Mouse (Mus musculus) forebrain, embryonic 13.5 days (tissue): ENCODE results near the gene Dock10. TPM values are rescaled to one million over a fixed set of nuclear protein-coding genes. Genes with fewer than 3 reads are reported as not detected.
A peak's percentile ranks its signal among the peaks of the same experiment; 100 is the strongest.

Source experiments
- ATAC-seq: fragments of 200-750 bp; cut with Nextera tagmentation; 2 replicates; pipeline ENCODE4 v1.8.0; 2017
- H3K27ac ChIP-seq: fragments of 300-500 bp; sonication (generic); 2 replicates; pipeline ENCODE4 v1.5.1; 2015; ENCODE audit warnings: inconsistent platforms, mild to moderate bottlenecking, moderate library complexity
- H3K27me3 ChIP-seq: fragments of 300-500 bp; sonication (generic); 2 replicates; pipeline ENCODE4 v1.6.1; 2015; ENCODE audit warnings: mild to moderate bottlenecking, inconsistent platforms
- H3K36me3 ChIP-seq: fragments of 300-500 bp; sonication (generic); 2 replicates; pipeline ENCODE4 v1.6.1; 2015; ENCODE audit warnings: mild to moderate bottlenecking, inconsistent platforms; ENCODE audit not compliant: poor library complexity, severe bottlenecking
- H3K4me1 ChIP-seq: fragments of 300-500 bp; sonication (generic); 2 replicates; pipeline ENCODE4 v1.6.1; 2015; ENCODE audit warnings: inconsistent platforms
- H3K4me2 ChIP-seq: fragments of 300-500 bp; sonication (generic); 2 replicates; pipeline ENCODE4 v1.6.1; 2015; ENCODE audit warnings: inconsistent platforms, mild to moderate bottlenecking, moderate library complexity
- H3K4me3 ChIP-seq: fragments of 300-500 bp; sonication (generic); 2 replicates; pipeline ENCODE4 v1.5.1; 2015; ENCODE audit warnings: mild to moderate bottlenecking, inconsistent platforms
- H3K9ac ChIP-seq: fragments of 300-500 bp; sonication (generic); 2 replicates; pipeline ENCODE4 v1.6.1; 2015; ENCODE audit warnings: mild to moderate bottlenecking, inconsistent platforms
- H3K9me3 ChIP-seq: fragments of 300-500 bp; sonication (generic); replicated peaks from 2 replicates; pipeline ENCODE4 v1.6.1; 2016; ENCODE audit warnings: inconsistent platforms
- WGBS: fragments of 180-500 bp; shearing (Covaris S2); methylation state at CpG from one replicate; pipeline ENCODE4 v1.1.7; 2015; 5-methylcytosine and 5-hydroxymethylcytosine counted together
- polyA plus RNA-seq: library from polyadenylated mRNA; unstranded; fragments of >200 nt; fragmentation: Nextera tagmentation; extraction: Ambion mirVana; gene quantifications from 2 replicates; pipeline ENCODE4 v1.2.1, GENCODE M21; 2015

Gene Dock10
- polyA plus RNA-seq, 1 experiment from 2014 or later: 1.3 TPM

- no peaks in the 10 kb centered on the region for H3K27me3 ChIP-seq
- H3K27ac ChIP-seq: no peak overlapping the region
Measured at GRCm38 (mm10) chr1:80556446-80556845, 201.9 kb downstream of the Dock10 start.

DNA sequence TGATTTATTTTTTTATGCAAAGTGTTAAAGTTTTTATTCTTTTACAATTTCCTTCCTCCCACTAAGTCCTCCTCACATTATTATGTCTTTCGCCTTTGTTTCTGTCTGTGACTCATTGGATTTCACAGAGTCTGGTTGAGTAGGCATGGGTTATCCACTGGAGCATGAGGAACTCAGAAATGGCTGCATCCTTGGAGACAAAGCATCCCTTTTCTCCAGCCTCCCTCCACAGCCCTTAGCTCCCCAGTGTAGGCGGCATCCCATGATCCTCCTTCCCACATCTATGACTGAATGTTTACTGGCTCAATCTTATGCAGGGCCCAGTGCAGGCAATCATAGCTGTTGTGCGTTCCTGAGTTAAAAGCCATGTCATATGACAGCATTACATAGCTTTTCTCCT lies 216.8 kb downstream of the Dock10 start:
- H3K27me3 ChIP-seq: no peaks in the 10 kb centered on the region
- no peak overlapping the region for H3K27ac ChIP-seq
- H3K9me3 ChIP-seq: no peaks in the 10 kb centered on the region
- no peak overlapping the region for H3K4me2 ChIP-seq
- H3K4me1 ChIP-seq: no peaks in the 10 kb centered on the region
- ATAC-seq: peak; percentile 24; the same call in 1 of the 2 replicates
- no peak overlapping the region for H3K9ac ChIP-seq
- no peaks in the 10 kb centered on the region for H3K36me3 ChIP-seq
- 80% methylated on average over 3 of the region's 3 CpGs for WGBS
- no peak overlapping the region for H3K4me3 ChIP-seq

More at GRCm38 (mm10) chr1:80556446-80556845, 201.9 kb downstream of the Dock10 start:
- Histone ChIP-seq H3K4me3 (no peak overlapping the region), H3K9ac (no peak overlapping the region), H3K36me3 (no peaks in the 10 kb centered on the region), H3K9me3 (no peaks in the 10 kb centered on the region), H3K4me1 (no peaks in the 10 kb centered on the region), H3K4me2 (no peak overlapping the region)
- ATAC-seq: no peak
- WGBS: 95% methylated on average over 1 of the region's 1 CpGs

GRCm38 (mm10) chr1:80522197-80522596 lies 236.1 kb downstream of the Dock10 start:
- Histone ChIP-seq H3K9me3 (no peaks in the 10 kb centered on the region), H3K27me3 (no peaks in the 10 kb centered on the region), H3K36me3 (no peaks in the 10 kb centered on the region), H3K27ac (no peak overlapping the region), H3K4me1 (peaks cover 15% of the 10 kb centered on the region), H3K9ac (no peak overlapping the region), H3K4me3 (no peak overlapping the region), H3K4me2 (no peak overlapping the region)
- WGBS: 67% methylated on average over 5 of the region's 5 CpGs
- ATAC-seq: no peak

GRCm38 (mm10) chr1:80520456-80520855 lies 237.9 kb downstream of the Dock10 start:
- Histone ChIP-seq H3K4me1 (peaks cover 15% of the 10 kb centered on the region), H3K27ac (no peak overlapping the region), H3K9me3 (no peaks in the 10 kb centered on the region), H3K9ac (no peak overlapping the region), H3K4me3 (no peak overlapping the region), H3K36me3 (no peaks in the 10 kb centered on the region), H3K27me3 (no peaks in the 10 kb centered on the region), H3K4me2 (no peak overlapping the region)
- peak; percentile 74 for ATAC-seq
- WGBS: 18% methylated on average over 2 of the region's 2 CpGs

DNA sequence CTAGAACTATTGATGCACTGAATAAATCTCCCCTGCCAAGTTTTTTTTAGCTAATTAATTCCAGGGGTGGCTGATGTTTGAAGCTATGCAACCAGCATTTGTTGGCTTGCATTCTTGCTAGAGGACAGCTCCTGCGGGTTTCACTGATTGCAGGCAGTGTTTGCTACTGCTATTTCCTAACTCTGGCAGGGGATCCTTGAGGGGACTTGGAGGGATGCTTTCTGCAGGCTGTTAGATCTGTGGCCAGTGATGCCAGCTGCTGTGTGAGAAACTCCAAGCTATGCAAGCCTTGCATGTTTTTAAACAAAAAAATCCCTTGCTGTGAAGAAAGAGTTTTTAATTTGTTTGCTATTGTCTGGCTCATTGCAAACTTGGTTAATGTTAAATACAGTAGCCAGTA lies 238.4 kb downstream of the Dock10 start:
- H3K9me3 ChIP-seq: no peaks in the 10 kb centered on the region
- 6% methylated on average over 1 of the region's 1 CpGs for WGBS
- H3K4me1 ChIP-seq: peaks cover 15% of the 10 kb centered on the region
- ATAC-seq: no peak
- H3K27me3 ChIP-seq: no peaks in the 10 kb centered on the region
- no peak overlapping the region for H3K9ac ChIP-seq
- no peak overlapping the region for H3K27ac ChIP-seq
- no peak overlapping the region for H3K4me3 ChIP-seq
- H3K4me2 ChIP-seq: no peak overlapping the region
- no peaks in the 10 kb centered on the region for H3K36me3 ChIP-seq

- no peak overlapping the region for H3K27ac ChIP-seq
- H3K4me1 ChIP-seq: peaks cover 14% of the 10 kb centered on the region
- no peak overlapping the region for H3K4me3 ChIP-seq
- no peaks in the 10 kb centered on the region for H3K36me3 ChIP-seq
- no peak for ATAC-seq
- no peak overlapping the region for H3K4me2 ChIP-seq
- no peaks in the 10 kb centered on the region for H3K27me3 ChIP-seq
- 39% methylated on average over 6 of the region's 6 CpGs for WGBS
- no peak overlapping the region for H3K9ac ChIP-seq
- no peaks in the 10 kb centered on the region for H3K9me3 ChIP-seq
Measured at GRCm38 (mm10) chr1:80515836-80516235, 242.5 kb downstream of the Dock10 start.

DNA sequence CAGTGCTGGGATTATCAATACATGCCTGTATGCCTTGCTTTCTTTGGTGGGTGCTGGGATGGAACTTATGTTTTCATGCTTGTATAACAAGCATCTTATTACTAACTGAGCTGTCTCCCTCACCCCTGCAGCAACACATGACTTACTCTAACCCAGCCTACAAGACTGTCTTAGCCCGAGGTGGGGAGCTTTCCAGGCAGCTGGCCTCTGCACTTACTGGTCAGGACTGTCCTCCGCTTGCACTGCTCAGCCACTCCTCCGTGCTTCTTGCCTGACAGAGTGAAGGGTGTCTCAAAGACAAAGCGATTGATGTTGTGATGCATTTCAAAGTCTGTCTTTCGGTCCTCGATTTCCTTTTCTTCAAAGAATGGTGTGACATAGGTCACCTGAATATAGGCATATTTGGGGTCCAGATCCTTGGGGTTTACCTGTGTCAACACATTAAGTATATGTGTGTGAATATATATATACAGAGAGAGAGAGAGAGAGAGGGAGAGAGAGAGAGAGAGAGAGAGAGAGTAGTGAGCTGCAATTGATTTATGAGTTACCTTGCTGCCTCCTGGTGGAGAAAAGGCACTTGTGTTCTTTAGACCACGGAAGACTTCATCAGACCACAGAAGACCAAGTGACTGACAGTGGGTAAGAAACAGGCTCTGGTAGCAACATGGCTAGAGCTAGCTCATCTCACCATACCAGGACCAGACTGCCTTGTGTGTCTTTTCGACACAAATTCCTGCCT lies 245.9 kb downstream of the Dock10 start:
- H3K4me1 ChIP-seq: no peaks in the 10 kb centered on the region
- WGBS: 62% methylated on average over 8 of the region's 8 CpGs

DNA sequence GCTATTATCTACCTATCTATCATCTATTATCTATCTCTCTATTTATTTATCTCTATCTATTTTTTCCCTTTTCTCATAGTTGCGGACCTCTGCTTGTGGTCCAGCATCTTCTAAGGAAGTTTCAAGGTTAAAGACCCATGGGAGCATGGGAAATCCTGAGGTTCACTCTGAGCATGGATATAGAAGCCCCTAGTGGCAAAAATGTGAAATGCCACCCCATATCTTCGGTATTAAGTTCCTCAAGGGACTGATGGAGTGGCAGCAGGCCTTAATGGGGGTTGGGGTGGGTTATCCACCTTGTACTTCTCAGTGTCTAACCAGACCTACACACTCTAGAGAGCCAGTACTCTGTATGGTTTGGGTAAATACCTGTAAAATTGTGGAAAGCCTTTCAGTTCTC lies 253.6 kb downstream of the Dock10 start:
- Histone ChIP-seq H3K36me3 (no peaks in the 10 kb centered on the region), H3K9me3 (no peaks in the 10 kb centered on the region), H3K4me2 (no peak overlapping the region), H3K9ac (no peak overlapping the region), H3K4me3 (no peak overlapping the region), H3K27ac (no peak overlapping the region), H3K4me1 (no peaks in the 10 kb centered on the region), H3K27me3 (no peaks in the 10 kb centered on the region)
- ATAC-seq: no peak
- 88% methylated on average over 2 of the region's 2 CpGs for WGBS

More for the DNA sequence above, 245.9 kb downstream of the Dock10 start:
- H3K27me3 ChIP-seq: no peaks in the 10 kb centered on the region
- H3K4me2 ChIP-seq: no peak overlapping the region
- H3K36me3 ChIP-seq: no peaks in the 10 kb centered on the region
- H3K9ac ChIP-seq: no peak overlapping the region
- H3K27ac ChIP-seq: no peak overlapping the region
- H3K9me3 ChIP-seq: no peaks in the 10 kb centered on the region
- no peak overlapping the region for H3K4me3 ChIP-seq
- ATAC-seq: peak; percentile 66

GRCm38 (mm10) chr1:80504081-80504480 lies 254.2 kb downstream of the Dock10 start:
- no peaks in the 10 kb centered on the region for H3K4me1 ChIP-seq
- no peak overlapping the region for H3K27ac ChIP-seq
- no peak for ATAC-seq
- H3K4me2 ChIP-seq: no peak overlapping the region
- 92% methylated on average over 4 of the region's 4 CpGs for WGBS
- no peaks in the 10 kb centered on the region for H3K9me3 ChIP-seq
- H3K9ac ChIP-seq: no peak overlapping the region
- H3K36me3 ChIP-seq: no peaks in the 10 kb centered on the region
- no peak overlapping the region for H3K4me3 ChIP-seq
- H3K27me3 ChIP-seq: no peaks in the 10 kb centered on the region

DNA sequence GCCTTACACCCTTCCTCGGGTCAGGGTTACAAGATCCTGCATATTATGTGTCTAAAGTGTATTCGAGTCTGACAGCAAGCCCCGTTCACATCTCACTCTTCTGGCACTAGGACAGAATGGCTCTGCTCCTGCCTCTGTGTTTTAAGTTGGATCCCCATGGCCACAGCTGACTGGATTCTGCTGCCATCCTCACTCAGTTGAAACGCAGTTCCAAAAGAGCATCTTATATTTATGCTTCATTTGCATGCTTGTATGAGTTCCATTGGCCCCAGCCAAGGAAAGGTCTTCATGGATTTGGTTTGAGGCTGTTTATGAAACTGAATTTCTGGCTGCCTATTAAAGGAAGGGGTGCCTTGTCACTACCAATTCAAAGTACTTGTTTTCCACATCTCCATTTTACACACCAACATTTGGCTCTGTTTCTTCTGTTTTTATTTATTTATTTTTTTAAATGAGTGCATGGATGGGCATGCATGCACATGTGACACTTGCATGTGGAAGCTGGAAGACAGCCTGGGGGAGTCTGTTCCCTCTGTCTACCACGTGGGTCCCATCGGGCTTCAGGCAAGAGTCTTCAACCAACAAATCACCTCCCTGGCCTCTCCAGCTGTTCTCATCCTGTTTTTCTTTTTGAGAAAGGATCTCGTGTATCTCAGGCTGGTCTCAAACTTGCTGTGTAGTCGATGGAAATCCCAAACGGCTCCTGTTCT lies 255.7 kb downstream of the Dock10 start:
- WGBS: 85% methylated on average over 9 of the region's 9 CpGs
- Histone ChIP-seq H3K4me1 (no peaks in the 10 kb centered on the region), H3K9ac (no peak overlapping the region), H3K27me3 (no peaks in the 10 kb centered on the region), H3K27ac (no peak overlapping the region), H3K9me3 (no peaks in the 10 kb centered on the region), H3K36me3 (no peaks in the 10 kb centered on the region), H3K4me2 (no peak overlapping the region), H3K4me3 (no peak overlapping the region)
- ATAC-seq: peak; percentile 59; the same call in 1 of the 2 replicates

DNA sequence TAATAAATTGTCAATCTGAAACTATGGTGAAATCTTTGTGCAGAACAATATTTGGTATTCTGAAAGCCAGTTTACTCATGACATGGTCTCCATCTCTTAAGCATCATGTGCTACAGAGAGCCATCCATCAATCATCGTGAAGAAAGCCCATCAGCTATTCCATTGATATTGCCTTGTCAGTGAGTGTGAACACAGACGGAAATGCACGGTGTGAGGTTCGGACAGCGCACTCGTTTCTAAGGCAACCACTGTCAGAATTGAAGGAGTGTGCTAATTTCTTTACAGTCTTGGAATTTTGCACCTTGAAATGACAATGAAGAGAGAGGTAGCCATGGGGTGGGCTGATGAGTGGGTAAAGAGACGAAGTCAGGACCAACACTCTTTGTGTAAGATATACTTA lies 259.1 kb downstream of the Dock10 start:
- 0 out of 2 replicates have a peak, but pooled peaks have one; percentile 27 for ATAC-seq
- no peak overlapping the region for H3K27ac ChIP-seq
- H3K9ac ChIP-seq: no peak overlapping the region
- no peak overlapping the region for H3K4me3 ChIP-seq
- H3K4me1 ChIP-seq: no peaks in the 10 kb centered on the region
- 52% methylated on average over 7 of the region's 7 CpGs for WGBS
- no peaks in the 10 kb centered on the region for H3K9me3 ChIP-seq
- H3K4me2 ChIP-seq: no peak overlapping the region
- H3K27me3 ChIP-seq: no peaks in the 10 kb centered on the region
- H3K36me3 ChIP-seq: no peaks in the 10 kb centered on the region

DNA sequence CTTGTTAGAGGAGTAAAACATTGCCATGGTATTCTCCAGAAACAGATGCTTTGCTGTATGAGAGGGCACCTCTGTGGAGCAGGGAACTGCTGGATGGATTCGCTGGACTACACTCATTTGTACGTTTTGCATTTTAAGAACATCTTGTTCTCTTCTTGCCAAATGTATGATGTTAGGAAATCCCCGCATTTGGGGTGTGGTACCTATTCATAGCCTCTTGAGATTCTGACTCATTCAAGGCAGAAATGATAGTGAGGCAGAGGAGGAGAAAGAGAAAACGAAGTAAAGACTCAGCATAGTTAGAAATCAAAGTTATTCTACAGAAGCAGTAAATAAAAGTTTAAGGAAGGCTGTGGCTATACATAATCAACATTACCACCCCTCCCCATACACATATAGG lies 262.0 kb downstream of the Dock10 start:
- Histone ChIP-seq H3K4me3 (no peak overlapping the region), H3K27ac (no peak overlapping the region), H3K9ac (no peak overlapping the region), H3K27me3 (no peaks in the 10 kb centered on the region), H3K4me1 (no peaks in the 10 kb centered on the region), H3K9me3 (no peaks in the 10 kb centered on the region), H3K4me2 (no peak overlapping the region), H3K36me3 (no peaks in the 10 kb centered on the region)
- WGBS: 91% methylated on average over 4 of the region's 4 CpGs
- ATAC-seq: no peak
